Mouse (Mus musculus) hindbrain, embryonic 16.5 days (tissue): ENCODE data around the gene Rpp30. TPM values are rescaled to one million over a fixed set of nuclear protein-coding genes. Genes with fewer than 3 reads are reported as not detected.

Source experiments
- ATAC-seq: fragments of 200-750 bp; cut with Nextera tagmentation; 2 replicates; pipeline ENCODE4 v1.8.0; 2017; ENCODE audit warnings: moderate TSS enrichment, moderate library complexity
- H3K27ac ChIP-seq: fragments of 300-500 bp; sonication (generic); 2 replicates; pipeline ENCODE4 v1.5.1; 2014; ENCODE audit warnings: low read depth, mild to moderate bottlenecking, control low read depth, low read length, moderate library complexity
- H3K27me3 ChIP-seq: fragments of 300-500 bp; sonication (generic); replicated peaks from 2 replicates; pipeline ENCODE4 v1.6.1; 2014; ENCODE audit warnings: low read length; ENCODE audit not compliant: control insufficient read depth, insufficient read depth
- H3K36me3 ChIP-seq: fragments of 300-500 bp; sonication (generic); 2 replicates; pipeline ENCODE4 v1.6.1; 2014; ENCODE audit warnings: mild to moderate bottlenecking, low read length, moderate library complexity, mixed read lengths; ENCODE audit not compliant: control insufficient read depth, insufficient read depth
- H3K4me1 ChIP-seq: fragments of 300-500 bp; sonication (generic); 2 replicates; pipeline ENCODE4 v1.6.1; 2014; ENCODE audit warnings: low read depth, low read length; ENCODE audit not compliant: control insufficient read depth, insufficient read depth
- H3K4me2 ChIP-seq: fragments of 300-500 bp; sonication (generic); 2 replicates; pipeline ENCODE4 v1.6.1; 2014; ENCODE audit warnings: mild to moderate bottlenecking, low read length, control low read depth, moderate library complexity
- H3K4me3 ChIP-seq: fragments of 300-500 bp; sonication (generic); 2 replicates; pipeline ENCODE4 v1.5.1; 2014; ENCODE audit warnings: mild to moderate bottlenecking, low read length, control low read depth, moderate library complexity
- H3K9ac ChIP-seq: fragments of 300-500 bp; sonication (generic); 2 replicates; pipeline ENCODE4 v1.6.1; 2014; ENCODE audit warnings: low read depth, mild to moderate bottlenecking, control low read depth, low read length, moderate library complexity
- H3K9me3 ChIP-seq: fragments of 300-500 bp; sonication (generic); 2 replicates; pipeline ENCODE4 v1.6.1; 2014; ENCODE audit warnings: mild to moderate bottlenecking, low read length, moderate library complexity; ENCODE audit not compliant: control insufficient read depth
- WGBS: fragments of 180-500 bp; shearing (Covaris S2); extraction: QIAGEN DNeasy Blood & Tissue Kit; methylation state at CpG from one replicate; pipeline ENCODE4 v1.1.7; 2014; 5-methylcytosine and 5-hydroxymethylcytosine counted together
- polyA plus RNA-seq: library from polyadenylated mRNA; unstranded; fragments of >200 nt; fragmentation: Nextera tagmentation; extraction: Ambion mirVana; gene quantifications from 2 replicates; pipeline ENCODE4 v1.2.1, GENCODE M21; 2015

The Rpp30 gene
- polyA plus RNA-seq, 1 experiment from 2014 or later = 63.7 TPM

DNA sequence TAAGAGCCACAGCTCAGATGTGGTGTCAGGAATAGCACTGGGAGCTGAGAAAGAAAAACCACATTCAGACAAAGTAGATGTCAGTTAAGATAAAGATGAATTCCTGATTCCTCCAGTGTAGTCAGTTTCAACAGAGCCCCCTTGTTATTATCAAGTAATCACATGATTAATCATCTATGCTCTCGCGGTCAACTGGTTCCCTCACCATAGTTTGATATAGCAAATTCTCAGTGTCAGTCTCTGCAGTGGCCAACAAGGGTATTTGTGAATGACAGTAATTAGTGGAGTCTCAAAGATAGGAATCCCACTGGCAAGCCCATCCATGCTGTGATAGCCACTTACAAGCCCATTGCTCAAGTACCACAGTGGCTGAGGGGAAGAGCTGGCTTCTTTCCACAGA is 60.1 kb downstream of the Rpp30 start:
- no peak overlapping the region for H3K27ac ChIP-seq
- no peaks in the 10 kb centered on the region; the same call in 1 of the 2 replicates for H3K9me3 ChIP-seq
- no peak overlapping the region for H3K4me3 ChIP-seq
- 93% methylated on average over 2 of the region's 2 CpGs for WGBS
- ATAC-seq = no peak
- no peak overlapping the region for H3K9ac ChIP-seq
- no peaks in the 10 kb centered on the region for H3K4me1 ChIP-seq
- no peaks in the 10 kb centered on the region for H3K36me3 ChIP-seq
- no peaks in the 10 kb centered on the region for H3K27me3 ChIP-seq
- no peak overlapping the region for H3K4me2 ChIP-seq

DNA sequence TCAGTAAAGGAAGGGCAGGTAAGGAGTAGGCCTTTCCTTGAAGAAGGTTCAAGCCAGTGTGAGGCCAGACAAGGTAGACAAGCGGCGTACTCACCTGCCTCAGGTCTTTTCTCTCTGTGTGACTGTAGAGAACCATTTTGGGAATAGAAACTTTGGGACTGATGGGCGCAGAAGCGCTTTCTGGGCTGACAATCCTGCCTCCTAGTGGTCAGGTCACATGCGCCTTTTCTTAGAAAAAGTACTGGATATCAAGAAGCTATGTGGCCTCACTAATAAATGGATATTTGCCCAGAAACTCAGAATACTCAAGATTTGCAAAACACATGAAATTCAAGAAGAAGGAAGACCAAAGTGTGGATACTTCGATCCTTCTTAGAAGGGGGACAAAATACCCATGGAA is 65.1 kb downstream of the Rpp30 start:
- H3K9me3 ChIP-seq = no peaks in the 10 kb centered on the region; the same call in 1 of the 2 replicates
- no peaks in the 10 kb centered on the region for H3K4me1 ChIP-seq
- no peak overlapping the region for H3K9ac ChIP-seq
- no peak for ATAC-seq
- H3K27ac ChIP-seq = no peak overlapping the region
- no peaks in the 10 kb centered on the region for H3K36me3 ChIP-seq
- no peak overlapping the region for H3K4me2 ChIP-seq
- 83% methylated on average over 6 of the region's 6 CpGs for WGBS
- H3K27me3 ChIP-seq = no peaks in the 10 kb centered on the region
- no peak overlapping the region for H3K4me3 ChIP-seq

DNA sequence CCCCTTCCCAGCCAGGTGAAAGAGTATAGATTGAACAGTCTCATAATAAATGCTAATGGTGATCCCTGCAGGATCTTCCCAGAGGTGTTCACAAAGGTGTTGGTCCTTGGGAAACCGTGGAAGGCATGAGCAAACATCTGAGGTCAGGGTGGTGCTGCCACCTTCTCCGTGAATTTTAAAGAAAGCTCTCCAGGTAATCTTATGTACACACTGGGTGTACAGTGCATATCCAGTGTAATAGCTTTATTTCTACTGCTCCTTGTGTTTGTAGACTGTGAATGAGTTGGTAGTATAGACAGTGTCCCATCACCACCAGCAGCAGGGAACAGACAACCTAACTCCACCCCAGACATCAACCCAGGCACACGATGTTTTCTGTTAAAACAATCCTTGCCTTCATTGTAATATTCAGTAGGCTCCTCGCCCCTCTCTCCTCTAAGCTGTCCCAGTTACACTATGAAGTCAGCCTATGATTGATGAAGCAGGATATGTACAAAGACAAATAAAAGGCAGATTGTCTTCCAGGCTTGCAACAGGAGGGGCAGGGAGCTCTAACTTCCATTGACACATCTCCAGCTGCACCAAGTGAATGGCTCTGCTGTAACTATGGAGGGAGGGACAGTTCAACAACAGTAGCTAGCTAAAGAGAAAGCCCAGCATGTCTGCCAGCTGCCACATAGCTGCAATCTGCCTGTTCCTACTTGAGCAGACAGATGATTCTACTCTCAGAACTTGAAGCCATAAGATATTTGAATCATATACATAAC is 66.9 kb downstream of the Rpp30 start:
- H3K36me3 ChIP-seq = no peaks in the 10 kb centered on the region
- no peak overlapping the region for H3K9ac ChIP-seq
- peak; percentile 70 for ATAC-seq
- no peaks in the 10 kb centered on the region for H3K9me3 ChIP-seq
- WGBS = 64% methylated on average over 4 of the region's 4 CpGs
- no peak overlapping the region for H3K4me3 ChIP-seq
- no peaks in the 10 kb centered on the region for H3K27me3 ChIP-seq
- no peak overlapping the region for H3K4me2 ChIP-seq
- H3K27ac ChIP-seq = no peak overlapping the region
- no peaks in the 10 kb centered on the region for H3K4me1 ChIP-seq

Other genes starting within 250 kb of the Rpp30 start
- gene Htr7, start 26.2 kb upstream of the Rpp30 start, polyA plus RNA-seq = 16.3 and 16.7 TPM in 2 replicates
- 0.11 and 0.16 TPM in 2 replicates for gene Ankrd1, start 36.4 kb downstream of the Rpp30 start, polyA plus RNA-seq